Comparison of ENCODE assay signal across 33 mouse cellular contexts in genomic region chr5:87532288-87532687, GRCm38 (mm10). TPM values are rescaled to one million over a fixed set of nuclear protein-coding genes. Genes with fewer than 3 reads are reported as not detected.
DNase-seq lines count a peak whose midpoint lies in the region; ATAC-seq lines count a peak whose summit lies in the region.
"Had no signal": no experiment of that assay in that cellular context is flagged by ENCODE, and none has a peak within 500 bp of the region (broad histone marks: within the 10 kb centered on the region; RNA-seq: fewer than 3 reads in every experiment).

No protein-coding gene starts in this region.

- no peaks in the 10 kb centered on the region for H3K36me3 ChIP-seq in liver, embryonic 16.5 days (ENCODE audit: control insufficient read depth, insufficient read depth)
- H3K36me3 ChIP-seq: forebrain, embryonic 12.5 days; G1E; neural tube, embryonic 15.5 days had no signal

- no peak overlapping the region for H3K27ac ChIP-seq in liver, embryonic 16.5 days (ENCODE audit: low read length)
- H3K27ac ChIP-seq: forebrain, embryonic 12.5 days; heart, adult 2 months; hindbrain, postnatal 0 days; liver, embryonic 14.5 days; neural tube, embryonic 15.5 days had no signal

- no peaks in the 10 kb centered on the region for H3K27me3 ChIP-seq in liver, embryonic 16.5 days (ENCODE audit: control insufficient read depth, insufficient read depth, low read depth, low read length)
- H3K27me3 ChIP-seq: forebrain, embryonic 12.5 days; megakaryocyte, embryonic 14.5 days; neural tube, embryonic 15.5 days had no signal

- H3K4me2 ChIP-seq in liver, embryonic 16.5 days (ENCODE audit: low read depth, low read length) = no peak overlapping the region
- H3K4me2 ChIP-seq: forebrain, embryonic 12.5 days; neural tube, embryonic 15.5 days had no signal

- DNase-seq in kidney, adult 9 months = peak; percentile 83
- DNase-seq in kidney, postnatal 4 days = no peak
- DNase-seq in kidney, postnatal 14 days = peak; percentile 60
- peak; percentile 45 for DNase-seq in yolk sac, embryonic 10.5 days (ENCODE audit: low spot score)
- DNase-seq in heart, postnatal 25 days (ENCODE audit: low spot score) = no peak
- no peak for DNase-seq in lung, postnatal 10 days
- DNase-seq in urinary bladder, postnatal 4 days (ENCODE audit: low spot score in 2 of 2) = no peak
- DNase-seq: adrenal gland, postnatal 10 days; cerebellum, adult 9-10 months; gastrocnemius, postnatal 10 days; heart, adult 2 months; layer of hippocampus, postnatal 36 days; midbrain, embryonic 14.5 days; right cerebral cortex, postnatal 14 days; thymus, postnatal 25 days had no signal

- no peak overlapping the region for H3K4me3 ChIP-seq in liver, embryonic 16.5 days (ENCODE audit: low read depth, low read length)
- H3K4me3 ChIP-seq: forebrain, embryonic 12.5 days; heart, adult 2 months; megakaryocyte, embryonic 14.5 days; myocyte; neural tube, embryonic 15.5 days had no signal

- intact Hi-C loops in heart, postnatal 25 days (cut with DNase I) = no loop called here

- no peaks in the 10 kb centered on the region for H3K9me3 ChIP-seq in liver, embryonic 16.5 days (replicated peaks; ENCODE audit: control insufficient read depth, low read length)
- H3K9me3 ChIP-seq: forebrain, embryonic 12.5 days; neural tube, embryonic 15.5 days had no signal

- H3K9ac ChIP-seq in liver, embryonic 16.5 days (ENCODE audit: low read depth, low read length) = no peak overlapping the region
- H3K9ac ChIP-seq: forebrain, embryonic 12.5 days; liver, embryonic 14.5 days; neural tube, embryonic 15.5 days had no signal

- H3K4me1 ChIP-seq in liver, embryonic 16.5 days (ENCODE audit: control insufficient read depth, low read depth, low read length) = no peaks in the 10 kb centered on the region
- H3K4me1 ChIP-seq: forebrain, embryonic 12.5 days; megakaryocyte, embryonic 14.5 days; neural tube, embryonic 15.5 days had no signal

- ATAC-seq in liver, embryonic 16.5 days (ENCODE audit: low read depth) = peak; percentile 77
- ATAC-seq: activated CD4-positive, CD25-positive, alpha-beta regulatory T cell, adult 4 months; hindbrain, postnatal 0 days had no signal

- 42% methylated on average over 2 of the region's 2 CpGs for WGBS in liver, embryonic 16.5 days (ENCODE audit: insufficient replicate concordance)

RNA-seq across cellular contexts. Expression of gene Sult1b1, which starts 5.7 kb away (rescaled TPM):
- 1.6 and 1.7 TPM in 2 replicates for polyA plus RNA-seq in liver, embryonic 16.5 days (2015; fragmentation: Nextera tagmentation; extraction: Ambion mirVana)
- not detected for total RNA-seq in heart, postnatal 25 days (2021)
- total RNA-seq: common myeloid progenitor, adult 5-6 weeks; gastrocnemius, postnatal 10 days; heart, adult 2 months; hematopoietic stem cell, adult 5-6 weeks; hindbrain, postnatal 0 days; layer of hippocampus, adult 18-20 months; layer of hippocampus, postnatal 36 days; left cerebral cortex, postnatal 36 days had no signal
- polyA plus RNA-seq: activated CD4-positive, CD25-positive, alpha-beta regulatory T cell, adult 4 months; embryonic facial prominence, embryonic 11.5 days; forebrain, embryonic 12.5 days; frontal cortex, adult 2 months; G1E; heart, embryonic 14.5 days; hindbrain, postnatal 0 days; midbrain, embryonic 14.5 days; myocyte; neural tube, embryonic 15.5 days; spleen, adult 2 months; testis, adult 2 months had no signal

RNA-seq across cellular contexts. Expression of gene Sult1d1, which starts 36.5 kb away (rescaled TPM):
- 6.0 and 6.4 TPM in 2 replicates for polyA plus RNA-seq in liver, embryonic 16.5 days (2015; fragmentation: Nextera tagmentation; extraction: Ambion mirVana)
- not detected for total RNA-seq in heart, postnatal 25 days (2021)
- total RNA-seq: common myeloid progenitor, adult 5-6 weeks; heart, adult 2 months; hematopoietic stem cell, adult 5-6 weeks; hindbrain, postnatal 0 days; layer of hippocampus, adult 18-20 months; layer of hippocampus, postnatal 36 days; left cerebral cortex, postnatal 36 days had no signal
- polyA plus RNA-seq: embryonic facial prominence, embryonic 11.5 days; G1E; heart, embryonic 14.5 days; hindbrain, postnatal 0 days; midbrain, embryonic 14.5 days; myocyte; neural tube, embryonic 15.5 days; spleen, adult 2 months; testis, adult 2 months had no signal

RNA-seq across cellular contexts. Expression of gene Ugt2a1, which starts 41.6 kb away (rescaled TPM):
- not detected in 2 replicates for polyA plus RNA-seq in liver, embryonic 16.5 days (2015; fragmentation: Nextera tagmentation; extraction: Ambion mirVana)
- total RNA-seq in heart, postnatal 25 days (2021) = not detected
- total RNA-seq: adrenal gland, postnatal 10 days; common myeloid progenitor, adult 5-6 weeks; G1E; gastrocnemius, postnatal 10 days; heart, adult 2 months; hematopoietic stem cell, adult 5-6 weeks; hindbrain, postnatal 0 days; layer of hippocampus, adult 18-20 months; layer of hippocampus, postnatal 36 days; left cerebral cortex, postnatal 36 days had no signal
- polyA plus RNA-seq: activated CD4-positive, CD25-positive, alpha-beta regulatory T cell, adult 4 months; G1E; heart, adult 2 months; heart, embryonic 14.5 days; hindbrain, postnatal 0 days; liver, embryonic 14.5 days; midbrain, embryonic 14.5 days; myocyte; neural tube, embryonic 15.5 days; spleen, adult 2 months; testis, adult 2 months had no signal

RNA-seq across cellular contexts. Expression of gene Gm43638, which starts 45.7 kb away (rescaled TPM):
- polyA plus RNA-seq in liver, embryonic 16.5 days (2015; fragmentation: Nextera tagmentation; extraction: Ambion mirVana) = not detected in 2 replicates
- not detected for total RNA-seq in heart, postnatal 25 days (2021)
- total RNA-seq: adrenal gland, postnatal 10 days; common myeloid progenitor, adult 5-6 weeks; G1E; gastrocnemius, postnatal 10 days; heart, adult 2 months; hematopoietic stem cell, adult 5-6 weeks; hindbrain, postnatal 0 days; layer of hippocampus, adult 18-20 months; layer of hippocampus, postnatal 36 days; left cerebral cortex, postnatal 36 days had no signal
- polyA plus RNA-seq: activated CD4-positive, CD25-positive, alpha-beta regulatory T cell, adult 4 months; embryonic facial prominence, embryonic 11.5 days; forebrain, embryonic 12.5 days; frontal cortex, adult 2 months; G1E; heart, adult 2 months; heart, embryonic 14.5 days; hindbrain, postnatal 0 days; liver, embryonic 14.5 days; midbrain, embryonic 14.5 days; myocyte; neural tube, embryonic 15.5 days; spleen, adult 2 months; testis, adult 2 months had no signal

RNA-seq across cellular contexts. Expression of gene Ugt2a2, which starts 50.2 kb away (rescaled TPM):
- polyA plus RNA-seq in liver, embryonic 16.5 days (2015; fragmentation: Nextera tagmentation; extraction: Ambion mirVana) = not detected in 2 replicates
- not detected for total RNA-seq in heart, postnatal 25 days (2021)
- total RNA-seq: adrenal gland, postnatal 10 days; common myeloid progenitor, adult 5-6 weeks; G1E; gastrocnemius, postnatal 10 days; heart, adult 2 months; hematopoietic stem cell, adult 5-6 weeks; hindbrain, postnatal 0 days; layer of hippocampus, adult 18-20 months; layer of hippocampus, postnatal 36 days; left cerebral cortex, postnatal 36 days had no signal
- polyA plus RNA-seq: activated CD4-positive, CD25-positive, alpha-beta regulatory T cell, adult 4 months; embryonic facial prominence, embryonic 11.5 days; forebrain, embryonic 12.5 days; frontal cortex, adult 2 months; G1E; heart, adult 2 months; heart, embryonic 14.5 days; liver, embryonic 14.5 days; midbrain, embryonic 14.5 days; myocyte; neural tube, embryonic 15.5 days; spleen, adult 2 months; testis, adult 2 months had no signal

Comparison
In these comparisons a context has a peak if more than half of its experiments do, and no peak if none do; other contexts are left out.
1. DNase-seq: peak in kidney, adult 9 months (single experiment), kidney, postnatal 14 days (single experiment) and yolk sac, embryonic 10.5 days (single experiment); none in kidney, postnatal 4 days (0 of 2), heart, postnatal 25 days (single experiment), lung, postnatal 10 days (single experiment) and urinary bladder, postnatal 4 days (0 of 2).